Mouse (Mus musculus) monocyte, adult 59 days (primary cell): ENCODE measurements around the gene Akap10. TPM values are rescaled to one million over a fixed set of nuclear protein-coding genes. Genes with fewer than 3 reads are reported as not detected.

Experiments used
- total RNA-seq, 2 experiments: library from RNA; stranded (reverse); gene quantifications; one replicate each; pipeline ENCODE4 v1.2.4; 2023

Gene Akap10
- 10 to 100 TPM; 59.9 to 79.8 TPM for total RNA-seq

DNA sequence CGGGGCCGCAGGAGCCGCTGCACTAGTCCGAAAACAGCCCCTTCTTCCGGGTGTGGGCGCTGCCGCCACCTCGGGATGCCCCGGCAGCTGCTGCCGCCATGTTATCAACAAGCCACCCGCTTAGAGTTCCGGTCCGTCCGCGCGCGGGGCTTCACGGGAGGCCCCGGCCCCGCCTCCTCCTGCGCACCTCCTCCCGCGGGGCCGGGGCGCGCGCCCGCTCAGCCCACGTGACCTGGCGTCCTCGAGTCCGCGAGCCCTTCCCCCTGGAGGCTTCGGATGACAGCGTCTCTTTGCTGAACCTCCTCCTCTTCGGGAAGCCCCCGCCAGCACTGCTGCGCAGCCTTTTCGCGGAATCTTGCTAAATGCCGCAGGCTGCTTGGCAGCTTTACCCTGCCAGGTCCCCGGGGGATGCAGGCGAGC is at the start of gene Akap10:
Akap10 (minus strand) TSS at position 155 of the 420 bp plus-strand sequence.

DNA sequence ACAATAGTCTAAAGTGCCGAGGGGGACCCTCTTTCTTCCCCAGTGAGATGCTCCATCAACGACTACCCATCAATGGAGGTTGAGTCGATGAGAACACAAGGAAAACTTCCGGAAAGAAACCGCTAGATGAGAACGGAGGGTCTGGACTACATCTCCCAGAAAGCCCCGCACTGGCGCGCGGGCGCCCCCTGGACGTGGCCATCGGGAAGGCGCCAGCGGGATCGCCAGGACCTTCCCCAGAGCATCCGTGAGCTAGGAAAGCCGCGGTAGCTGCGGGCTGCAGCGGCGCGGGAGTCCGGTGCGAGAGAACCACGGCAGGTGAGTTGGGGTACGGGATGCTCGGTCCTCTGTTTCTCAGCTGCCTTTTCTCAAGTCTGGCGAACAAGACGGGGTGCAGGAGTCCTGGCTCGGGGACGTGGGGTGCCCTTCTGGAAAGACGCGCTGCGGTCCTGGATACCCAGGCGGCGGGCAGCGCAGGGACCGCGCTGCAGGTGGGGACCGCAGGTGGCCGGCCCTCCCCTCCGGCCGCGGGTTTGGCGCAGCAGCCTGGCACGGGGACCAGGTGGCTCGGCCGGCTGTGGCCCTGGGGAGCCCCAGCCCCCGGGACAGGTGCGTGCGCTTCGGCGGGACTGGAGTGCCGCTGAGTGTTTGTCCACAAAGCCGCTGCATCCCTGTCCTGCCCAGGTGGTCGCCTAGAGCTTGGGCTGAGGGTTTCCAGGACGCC is 26.7 kb upstream of the Akap10 start, which contains the start of gene Specc1:
Specc1 (plus strand) TSS at position 192 of the 724 bp plus-strand sequence.

DNA sequence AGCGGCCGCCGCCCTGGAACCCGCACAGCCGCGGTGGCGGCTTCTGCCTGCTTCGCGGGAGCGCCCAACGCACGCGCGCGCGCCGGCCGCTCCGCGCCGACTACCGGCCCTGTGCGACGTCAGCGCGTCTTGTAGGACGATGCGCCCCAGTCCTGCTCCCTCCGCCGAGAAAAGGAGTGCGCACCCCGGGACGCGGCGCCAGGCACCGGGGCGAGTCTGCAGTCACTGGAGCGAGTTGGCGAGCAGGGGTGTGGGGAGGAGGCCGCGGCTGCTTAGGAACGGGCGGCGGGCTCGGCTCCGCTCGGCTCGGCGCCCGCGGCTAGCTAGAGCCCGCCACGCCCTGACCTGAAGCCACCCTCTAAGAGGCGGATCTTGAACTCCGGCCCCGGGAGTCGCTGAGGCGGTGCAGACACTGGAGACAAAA is 75.1 kb downstream of the Akap10 start, which contains the start of gene Ulk2:
Ulk2 (minus strand) TSS at position 86 of the 424 bp plus-strand sequence.

Other genes with a start within 250 kb of the Akap10 start
- gene Fam83g, start 246.2 kb downstream of the Akap10 start, total RNA-seq, result under 1 TPM in 1 of 2 experiments, not detected in 1; 0.10 TPM
- gene Slc5a10, start 209.4 kb downstream of the Akap10 start, total RNA-seq, result not detected
- gene Prpsap2, start 168.2 kb downstream of the Akap10 start, total RNA-seq, result 10 to 100 TPM; 47.2 to 51.2 TPM
- 10 to 100 TPM; 34.8 to 35.5 TPM for gene Ulk2, start 75.2 kb downstream of the Akap10 start, total RNA-seq
- 10 to 100 TPM; 28.4 to 33.5 TPM for gene Specc1, start 26.5 kb upstream of the Akap10 start, total RNA-seq